Mouse (Mus musculus): Measurements from ENCODE around the gene Mast4. TPM values are rescaled to one million over a fixed set of nuclear protein-coding genes. Genes with fewer than 3 reads are reported as not detected.

Gene Mast4
- polyA plus RNA-seq, 1 experiment = 2.8 TPM

DNA sequence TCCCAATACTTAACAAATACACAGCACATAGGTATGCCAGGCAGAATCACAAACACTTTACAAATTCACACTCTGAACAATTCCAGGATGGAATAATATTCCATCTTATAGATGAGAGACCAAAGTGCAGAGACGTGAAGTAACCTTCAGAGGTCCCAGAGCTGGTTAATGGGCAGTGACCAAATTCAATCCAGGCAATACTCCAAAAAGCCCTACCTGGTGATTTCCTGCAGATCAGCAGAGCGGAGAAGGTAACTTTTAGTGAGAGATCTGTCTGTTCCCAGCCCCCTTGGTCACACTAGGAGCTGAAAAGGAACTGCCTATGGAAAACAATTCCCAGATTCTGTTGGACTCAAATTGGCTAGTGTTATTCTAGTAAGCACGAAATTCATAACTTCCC is 316.6 kb downstream of the Mast4 start:
- DNase-seq (ENCODE audit: low read depth, low spot score) = no peak
- WGBS = 87% methylated on average over 3 of the region's 3 CpGs

DNA sequence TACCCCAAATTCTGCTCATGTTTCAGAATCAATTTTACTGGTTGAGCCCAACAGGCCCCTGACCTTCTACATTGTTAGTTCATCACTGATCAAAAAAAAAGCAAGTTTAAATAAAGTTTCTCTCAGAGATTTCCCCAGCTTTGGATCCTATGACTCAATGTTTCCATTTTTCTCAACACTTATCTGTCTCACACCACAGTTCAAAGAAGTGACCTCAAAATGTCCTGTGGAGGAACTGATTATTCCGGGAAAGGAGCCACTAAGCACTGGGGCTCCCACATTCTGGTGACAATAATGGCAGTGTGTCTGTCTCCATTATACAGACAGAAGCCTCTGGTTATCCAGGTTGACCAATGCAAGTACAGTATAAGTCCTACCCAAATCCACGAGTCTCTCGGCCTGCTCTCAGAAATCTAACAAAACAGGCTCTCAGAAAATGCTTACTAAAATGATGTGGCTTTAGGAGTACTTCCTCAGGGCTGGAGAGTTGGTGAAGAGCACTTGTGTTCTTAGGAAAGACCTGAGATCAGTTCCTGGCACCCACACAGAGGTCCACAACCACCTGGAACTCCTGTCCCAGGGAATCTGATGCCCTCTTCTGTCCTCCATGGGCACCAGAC is 319.1 kb downstream of the Mast4 start:
- no peak for DNase-seq (ENCODE audit: low read depth, low spot score)
- 86% methylated on average over 3 of the region's 3 CpGs for WGBS

DNA sequence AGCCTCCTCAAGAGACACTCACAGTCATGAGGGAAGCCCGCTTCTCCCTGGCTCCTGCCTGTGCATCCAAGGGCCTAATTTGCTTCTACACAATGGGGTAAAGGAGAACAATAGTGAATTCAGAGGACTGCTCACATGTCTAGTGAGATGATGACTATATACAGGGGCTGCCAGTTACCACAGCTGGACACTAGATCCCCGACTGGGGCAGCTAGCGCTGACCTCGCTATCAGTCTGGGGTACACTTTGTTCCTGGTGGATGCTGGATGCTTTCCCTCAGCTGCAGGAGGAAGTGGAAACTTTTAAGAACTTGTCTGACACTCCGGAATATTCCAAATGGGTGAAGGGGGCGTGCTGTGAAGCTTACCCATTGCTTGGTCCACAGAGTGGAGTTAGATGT is 319.7 kb downstream of the Mast4 start:
- 82% methylated on average over 6 of the region's 6 CpGs for WGBS
- no peak for DNase-seq (ENCODE audit: low read depth, low spot score)

DNA sequence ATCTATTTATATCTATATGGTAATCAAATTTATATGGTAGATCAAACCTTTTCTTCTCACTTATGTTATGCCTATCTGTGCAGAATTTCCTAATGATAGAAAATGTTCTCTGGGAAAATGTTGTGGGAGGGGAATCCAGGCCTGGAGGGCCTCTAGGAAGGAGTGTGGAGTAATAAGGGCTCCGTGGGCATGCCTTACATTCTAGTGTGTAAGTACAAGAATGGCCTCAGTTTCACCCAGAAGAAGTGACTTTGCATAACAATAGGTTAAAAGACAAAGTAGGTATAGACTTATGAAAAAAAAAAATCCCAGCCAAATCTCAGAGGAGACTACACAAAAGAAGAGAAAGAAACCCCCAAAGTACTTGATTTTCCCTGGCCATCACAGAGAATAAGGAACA is 320.1 kb downstream of the Mast4 start:
- 88% methylated on average over 1 of the region's 1 CpGs for WGBS
- DNase-seq (ENCODE audit: low read depth, low spot score) = no peak

DNA sequence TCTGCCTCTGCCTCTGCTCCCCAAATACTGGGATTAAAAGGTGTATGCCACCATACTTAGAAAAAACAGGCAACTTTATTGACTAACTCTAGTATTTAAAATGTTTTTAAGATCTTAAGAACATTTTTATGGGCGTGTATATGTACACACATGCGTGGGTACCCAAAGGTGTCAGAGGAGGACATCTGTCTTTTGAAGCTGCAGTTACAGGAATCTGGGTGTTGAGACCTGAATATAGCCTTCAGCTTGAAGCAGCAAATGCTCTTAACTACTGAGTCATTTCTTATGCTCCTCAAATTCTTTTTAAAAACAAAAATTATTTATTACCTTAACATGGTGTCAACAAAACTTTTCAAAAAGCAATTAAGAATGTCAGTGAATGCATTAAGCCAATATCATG is 329.1 kb downstream of the Mast4 start:
- WGBS = 53% methylated on average over 2 of the region's 2 CpGs
- DNase-seq (ENCODE audit: low read depth, low spot score) = no peak

DNA sequence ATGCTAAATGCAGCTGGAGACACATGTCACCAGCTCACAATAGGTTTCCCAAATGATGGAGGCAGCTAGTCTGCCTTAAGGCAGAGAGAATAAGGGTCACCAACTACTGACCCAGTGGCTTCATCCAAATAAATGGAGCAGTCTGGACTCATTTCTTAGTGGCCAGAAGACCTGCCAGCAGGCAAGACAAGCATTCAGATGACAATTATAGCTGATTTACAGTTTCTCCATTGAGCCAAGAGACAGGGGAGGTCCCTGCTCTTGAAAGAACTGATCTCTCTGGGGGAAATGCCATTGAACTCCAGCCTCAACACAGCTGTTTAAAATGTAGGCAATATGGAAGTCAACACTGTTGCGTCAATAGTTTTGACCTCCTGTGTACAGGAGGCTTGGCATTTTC is 332.5 kb downstream of the Mast4 start:
- no peak for DNase-seq (ENCODE audit: low read depth, low spot score)
- 81% methylated on average over 1 of the region's 1 CpGs for WGBS

DNA sequence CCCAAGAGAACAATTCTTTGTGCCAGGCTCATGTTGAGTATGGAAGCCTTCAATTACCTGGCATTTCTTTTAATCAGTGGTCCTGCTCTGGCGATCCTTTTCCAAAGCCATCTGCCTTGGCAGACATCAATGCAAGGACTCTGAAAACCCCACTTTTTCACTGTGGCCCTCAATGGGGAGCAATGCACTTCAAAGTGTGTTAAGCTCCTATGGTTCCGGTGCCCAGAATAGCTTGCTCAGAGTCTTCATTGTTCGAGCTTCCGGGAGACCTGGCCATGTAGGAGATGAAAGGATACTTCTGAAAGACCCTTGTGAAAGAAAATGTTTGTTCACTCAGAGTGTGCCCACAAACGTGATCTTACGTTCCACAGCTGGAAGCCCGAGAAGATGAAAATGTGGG is 333.4 kb downstream of the Mast4 start:
- 69% methylated on average over 7 of the region's 7 CpGs for WGBS
- DNase-seq (ENCODE audit: low read depth, low spot score) = no peak

DNA sequence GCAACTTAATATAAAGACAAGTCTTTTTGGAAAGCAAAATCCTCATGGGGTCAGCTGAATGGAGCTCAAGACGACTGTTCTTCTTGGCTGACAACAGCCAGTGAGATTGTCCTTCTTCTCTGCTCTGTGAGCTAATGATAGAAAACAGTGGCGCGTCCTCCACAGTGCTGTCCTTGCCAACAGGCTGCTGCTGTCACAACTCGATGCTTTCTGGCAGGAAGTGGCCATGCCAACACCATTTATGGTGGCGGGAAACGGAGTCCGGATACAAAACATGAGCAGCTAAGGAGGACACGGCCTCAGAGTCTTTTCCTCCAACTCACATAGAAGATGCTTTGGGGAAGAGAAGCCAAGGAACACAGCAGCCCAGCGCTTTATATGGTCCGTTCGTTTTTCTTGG is 340.2 kb downstream of the Mast4 start:
- WGBS = 85% methylated on average over 11 of the region's 11 CpGs
- DNase-seq (ENCODE audit: low read depth, low spot score) = no peak

DNA sequence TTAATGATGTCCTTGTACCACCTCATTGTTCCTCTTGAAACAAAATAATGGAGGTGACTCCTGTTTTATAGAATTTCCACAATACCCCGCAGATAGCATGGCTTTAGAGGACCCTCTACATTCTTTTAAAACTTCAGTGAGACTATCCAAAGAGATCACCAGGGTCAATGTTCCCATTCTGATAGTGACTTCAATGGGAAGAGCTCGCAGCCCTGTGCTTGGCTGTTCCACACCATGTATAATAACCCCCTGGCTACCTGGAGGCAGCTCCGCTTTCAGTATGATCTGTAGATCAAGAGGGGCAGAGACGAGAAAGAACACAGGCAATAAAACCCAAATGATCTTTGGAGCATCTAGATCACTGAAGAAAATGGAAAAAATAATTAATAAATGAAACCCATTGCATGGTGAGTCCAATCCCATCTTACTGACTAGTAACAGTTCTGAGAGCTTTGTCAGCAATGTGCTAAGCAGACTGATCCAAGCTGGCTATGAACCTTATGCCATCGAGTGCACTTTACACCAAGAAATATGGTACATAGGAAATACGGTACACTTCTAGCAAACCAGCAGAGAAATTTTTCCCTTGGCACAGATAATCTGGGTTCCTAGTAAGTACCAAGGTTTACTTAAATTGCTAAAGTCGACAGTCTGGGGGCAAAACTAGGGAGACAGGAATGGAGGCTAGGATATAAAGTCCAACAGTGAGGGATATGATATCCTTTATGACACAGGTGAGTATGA is 341.4 kb downstream of the Mast4 start:
- DNase-seq (ENCODE audit: low read depth, low spot score) = no peak
- WGBS = 85% methylated on average over 7 of the region's 7 CpGs

DNA sequence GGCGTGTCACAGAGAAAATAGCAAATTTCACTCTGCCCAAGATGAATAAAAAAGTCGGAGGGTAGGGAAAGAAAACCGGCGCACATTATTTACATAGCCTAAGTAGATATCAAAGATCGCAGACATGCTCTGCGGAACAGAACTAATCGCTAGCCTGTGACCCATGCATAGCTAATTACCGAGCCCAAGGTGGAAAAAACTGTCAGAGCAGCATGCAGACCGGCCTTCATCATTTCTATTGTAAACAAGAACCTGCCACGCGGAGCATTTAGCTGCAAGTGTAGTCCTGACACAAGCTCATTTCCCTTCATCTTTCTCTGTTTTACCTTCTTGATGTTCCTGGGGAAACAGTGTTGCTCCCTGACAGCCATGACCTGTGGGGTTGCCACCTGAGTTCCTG is 342.4 kb downstream of the Mast4 start:
- 71% methylated on average over 11 of the region's 11 CpGs for WGBS
- DNase-seq (ENCODE audit: low read depth, low spot score) = no peak

DNA sequence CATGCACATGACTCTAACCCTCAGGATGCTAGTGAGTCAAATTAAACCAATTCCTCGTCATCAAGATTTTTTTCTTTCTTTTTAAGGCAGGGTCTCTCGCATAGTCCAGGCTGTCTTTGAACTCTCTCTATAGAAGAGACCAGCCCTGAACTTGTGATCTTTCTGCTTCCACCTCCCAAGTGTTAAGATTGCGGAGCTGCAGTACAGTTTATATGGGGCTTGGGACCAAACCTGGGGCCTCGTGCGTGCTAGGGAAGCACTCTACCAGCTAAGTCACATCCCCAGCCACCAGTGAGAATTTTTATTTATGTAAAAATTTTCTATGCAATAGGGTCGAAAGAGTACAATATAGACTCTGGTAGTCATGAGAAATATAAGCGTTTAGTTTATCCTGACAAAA is 343.1 kb downstream of the Mast4 start:
- WGBS = 85% methylated on average over 7 of the region's 7 CpGs
- no peak for DNase-seq (ENCODE audit: low read depth, low spot score)

DNA sequence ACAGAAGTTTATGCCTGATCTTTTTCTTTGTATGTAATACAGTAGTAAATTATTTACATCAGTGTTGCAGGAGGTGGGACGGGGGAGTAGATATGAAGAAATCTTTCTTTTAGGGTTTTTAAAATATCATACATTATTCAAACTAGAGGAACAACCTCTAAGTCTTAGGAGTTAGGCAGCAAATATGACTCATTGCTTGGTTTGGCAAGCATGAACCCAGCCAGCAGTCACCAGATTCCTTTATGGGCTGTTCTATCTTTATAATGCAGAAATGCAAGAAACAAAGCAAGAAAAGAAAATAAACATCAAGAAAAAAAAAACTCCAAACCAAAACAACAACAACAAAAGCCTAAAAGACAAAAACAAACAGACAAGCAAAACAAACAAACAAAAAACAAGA is 344.2 kb downstream of the Mast4 start:
- no peak for DNase-seq (ENCODE audit: low read depth, low spot score)
- WGBS = 67% methylated on average over 1 of the region's 1 CpGs

DNA sequence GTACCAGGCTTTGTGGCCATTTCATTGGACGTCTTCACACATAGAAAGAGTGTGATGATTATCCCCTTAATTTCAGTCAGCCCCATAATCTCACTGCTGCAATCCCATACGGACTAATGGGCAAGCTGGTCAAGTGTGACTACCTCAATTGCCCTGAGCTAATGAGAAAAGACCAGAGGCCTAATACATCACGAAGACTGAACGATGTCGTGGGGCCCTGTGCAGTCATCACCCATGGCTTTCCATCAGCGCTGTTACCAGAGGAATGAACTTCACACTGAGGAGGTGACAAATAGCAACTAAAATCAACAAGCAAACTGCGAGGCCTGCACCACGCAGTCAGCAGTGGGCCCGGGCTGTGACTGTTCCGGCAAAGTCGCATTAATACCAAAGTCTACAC is 344.7 kb downstream of the Mast4 start:
- 84% methylated on average over 11 of the region's 11 CpGs for WGBS
- DNase-seq (ENCODE audit: low read depth, low spot score) = no peak

DNA sequence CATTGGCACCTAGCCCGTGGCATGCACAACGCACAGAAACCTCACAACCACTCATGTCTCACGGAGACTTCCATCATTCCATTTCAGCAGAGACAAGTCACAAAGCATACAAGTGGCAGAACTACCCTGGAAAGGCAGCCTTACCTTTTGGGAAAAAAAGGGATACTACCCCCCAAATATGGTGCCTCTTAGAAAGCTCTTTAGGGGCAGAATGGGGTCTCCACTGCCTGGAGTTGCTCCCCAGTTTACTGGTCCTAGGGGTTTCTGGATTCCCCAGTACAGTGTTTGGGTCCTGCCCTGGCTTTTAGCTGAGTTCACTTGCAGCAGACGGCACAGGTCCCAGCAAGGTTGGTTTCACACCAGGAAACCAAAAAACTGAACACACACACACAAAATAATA is 345.3 kb downstream of the Mast4 start:
- 95% methylated on average over 4 of the region's 4 CpGs for WGBS
- no peak for DNase-seq (ENCODE audit: low read depth, low spot score)

DNA sequence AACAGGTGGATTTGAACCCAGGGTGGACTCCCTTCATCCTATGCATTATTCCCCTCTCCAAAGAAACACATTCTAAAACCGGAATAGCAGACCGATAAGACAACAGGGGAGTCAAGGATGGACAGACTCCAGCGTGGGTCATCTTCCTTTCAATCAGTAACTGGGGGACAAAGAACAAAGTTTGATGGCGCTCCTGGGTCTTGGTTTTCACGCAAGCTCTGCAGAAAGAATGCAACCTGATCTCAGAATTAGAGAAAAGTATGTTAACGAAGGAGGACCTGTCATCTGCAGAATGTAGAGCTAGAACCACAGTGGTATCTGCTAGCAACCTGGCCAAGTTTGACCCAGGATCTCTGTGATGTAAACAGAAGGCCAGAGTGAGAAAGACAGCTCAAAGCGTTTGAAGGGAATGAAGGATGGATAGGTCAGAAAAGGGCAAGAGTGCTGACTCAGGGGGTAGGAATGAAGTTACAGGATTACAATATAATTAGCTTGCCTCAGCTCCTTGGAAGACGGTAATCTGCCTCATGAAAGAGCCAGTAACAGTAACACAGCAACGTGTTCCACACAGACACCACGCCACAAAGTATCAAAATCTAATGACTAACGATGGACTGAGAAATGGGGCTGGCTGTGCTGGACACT is 345.9 kb downstream of the Mast4 start:
- 77% methylated on average over 11 of the region's 11 CpGs for WGBS
- DNase-seq (ENCODE audit: low read depth, low spot score) = no peak

DNA sequence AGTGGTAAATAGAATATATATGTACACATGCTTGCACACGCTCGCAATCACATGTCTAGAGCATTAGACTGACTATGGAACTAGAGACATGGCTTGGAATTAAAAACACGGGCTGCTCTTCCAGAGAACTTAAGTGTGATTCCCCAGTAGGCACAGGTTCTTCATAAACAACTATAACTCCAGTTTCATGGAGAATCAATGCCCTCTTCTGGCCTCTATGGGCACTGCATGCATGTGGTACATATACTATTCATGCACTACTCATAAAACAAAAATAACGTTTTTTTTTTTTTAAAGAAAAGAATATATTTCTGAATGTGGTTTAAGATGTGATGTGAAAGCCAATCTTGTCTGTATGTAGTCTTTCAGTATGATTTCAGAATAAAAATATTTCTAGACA is 349.7 kb downstream of the Mast4 start:
- DNase-seq (ENCODE audit: low read depth, low spot score) = no peak
- WGBS = 94% methylated on average over 4 of the region's 4 CpGs

DNA sequence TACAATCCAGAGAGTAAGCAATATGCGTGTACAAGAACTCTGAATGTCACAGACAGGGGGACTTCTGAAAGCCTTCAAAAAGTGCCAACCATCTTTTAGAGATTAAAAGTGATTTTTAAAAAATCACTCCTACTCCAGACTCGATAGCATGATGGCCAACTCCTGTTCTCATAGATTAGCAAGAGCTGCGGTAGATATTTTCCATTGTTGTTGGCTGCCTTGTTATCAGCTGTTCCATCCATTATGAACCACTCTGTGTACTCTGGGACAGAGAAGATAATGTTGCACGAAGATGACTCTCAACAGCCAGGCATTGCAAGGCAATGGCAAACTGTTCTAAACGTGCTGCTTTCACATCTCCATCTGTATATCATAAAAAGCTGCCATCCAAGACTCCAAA is 360.4 kb downstream of the Mast4 start:
- DNase-seq (ENCODE audit: low read depth, low spot score) = no peak
- 77% methylated on average over 5 of the region's 5 CpGs for WGBS

DNA sequence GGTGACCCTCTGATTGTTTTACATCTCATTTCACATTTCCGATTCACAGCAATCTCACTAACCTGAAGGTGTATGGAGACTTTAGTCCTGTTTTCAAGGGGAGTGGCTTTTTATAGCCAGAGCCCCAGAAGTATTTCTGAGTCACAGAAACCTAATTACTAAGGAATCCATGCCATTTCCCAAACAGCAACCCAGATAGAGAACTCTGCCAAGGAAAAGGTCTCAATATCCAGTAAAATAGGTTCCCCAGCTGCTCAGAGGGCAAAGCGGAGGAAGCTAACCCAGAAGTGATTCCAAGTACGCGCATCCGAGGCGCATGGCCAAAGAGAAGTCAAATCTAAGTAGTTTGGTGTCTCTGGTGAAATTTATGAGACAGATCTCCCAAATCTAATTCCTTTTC is 370.8 kb downstream of the Mast4 start:
- WGBS = 83% methylated on average over 6 of the region's 6 CpGs
- DNase-seq (ENCODE audit: low read depth, low spot score) = no peak

DNA sequence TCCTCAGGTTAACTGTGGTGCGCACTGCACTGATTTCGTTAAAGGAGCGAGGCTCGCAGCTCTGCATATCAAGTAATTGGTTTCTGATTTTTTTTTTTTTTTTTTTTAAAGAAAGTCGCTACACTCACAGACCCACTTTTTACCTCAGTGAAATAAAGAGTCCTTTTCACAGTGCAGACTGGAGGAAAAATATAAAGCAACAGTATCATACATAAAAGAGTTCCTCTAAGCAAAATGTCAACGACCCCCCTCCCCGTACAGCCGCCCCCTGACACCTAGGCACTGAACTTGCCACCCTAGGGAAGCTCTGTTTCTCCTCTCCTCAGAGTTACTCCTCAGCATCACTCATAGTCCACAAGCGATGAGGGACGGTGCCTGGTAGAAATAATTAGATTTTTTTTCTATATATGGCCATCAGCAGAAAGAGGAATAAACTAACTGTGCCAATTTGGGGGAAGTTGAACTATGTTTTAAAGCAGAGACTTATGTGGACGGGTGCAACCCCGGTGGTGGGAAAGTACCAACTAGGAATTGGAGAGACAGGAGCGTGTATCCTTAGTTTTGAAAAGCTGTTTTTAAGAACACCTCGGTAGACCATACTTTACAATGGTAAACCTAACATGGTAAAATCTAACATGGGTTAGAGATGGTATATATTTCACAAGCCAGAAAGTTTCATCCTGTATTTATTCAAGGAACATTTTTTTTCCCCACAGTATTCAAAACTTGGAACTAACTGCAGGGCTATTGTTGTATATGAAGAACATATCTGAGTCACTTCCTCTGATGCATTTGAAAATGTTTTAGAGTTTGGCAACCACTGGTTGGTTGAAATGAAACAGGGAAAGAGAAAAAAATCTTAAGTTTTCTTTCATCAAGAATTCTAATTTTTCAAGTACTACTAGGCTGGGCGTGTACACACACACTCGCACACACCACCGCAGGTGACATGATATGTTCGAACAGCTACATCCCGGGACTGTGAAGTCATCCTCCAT is 375.7 kb downstream of the Mast4 start:
- DNase-seq (ENCODE audit: low read depth, low spot score) = no peak
- WGBS = 55% methylated on average over 19 of the region's 19 CpGs

Data from large intestine, adult 2 months (tissue).